In the genomic region with DNA sequence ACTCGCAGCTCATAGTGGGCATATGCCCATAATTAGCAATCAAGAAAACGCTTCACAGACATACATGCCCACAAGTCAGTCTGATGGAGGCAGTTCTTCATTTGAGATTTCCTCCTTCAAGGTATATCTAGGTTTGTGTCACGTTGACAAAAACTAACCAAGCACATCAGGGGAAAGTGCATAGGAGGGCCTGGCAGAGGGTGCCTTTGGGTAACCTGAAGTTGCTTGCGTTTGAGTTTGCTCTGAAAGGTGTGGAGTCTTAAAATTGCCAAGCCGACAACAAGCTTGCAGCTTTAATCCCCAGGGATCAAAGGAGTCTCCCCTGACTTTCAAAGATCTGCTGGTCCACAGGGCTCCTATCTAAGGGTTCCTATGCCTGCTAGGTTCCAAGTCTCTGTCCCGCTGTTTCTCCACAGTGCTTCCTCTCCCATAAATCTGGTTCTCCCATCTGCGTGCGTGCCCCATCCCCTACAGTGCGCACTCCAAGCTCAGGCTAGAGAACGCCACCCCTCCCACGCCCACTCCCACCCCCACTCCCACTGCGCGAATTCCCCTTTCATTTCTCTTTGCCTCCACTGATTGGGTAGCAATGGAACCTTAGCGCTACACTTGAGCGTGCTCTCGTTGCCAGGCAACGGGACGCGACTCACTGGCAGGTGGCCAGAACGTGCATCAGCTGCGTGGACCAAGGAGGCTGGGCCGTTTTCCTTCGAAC, we compare ENCODE assay signal across 8 mouse cellular contexts. TPM values are rescaled to one million over a fixed set of nuclear protein-coding genes. Genes with fewer than 3 reads are reported as not detected.
DNase-seq lines count a peak whose midpoint lies in the region; ATAC-seq and TF ChIP-seq lines count a peak whose summit lies in the region.

Gene Dydc1, plus strand, starts transcription at position 683 of the 715 bp plus-strand sequence.

- TF ChIP-seq CTCF in bone marrow, adult 2 months (IDR thresholded peaks at IDR 0.05; ENCODE audit: control insufficient read depth, insufficient read depth, low read length): no peak
- TF ChIP-seq CTCF in liver, embryonic 14.5 days (IDR thresholded peaks at IDR 0.05; ENCODE audit: low read depth): no peak

- H3K4me2 ChIP-seq in liver, embryonic 14.5 days (ENCODE audit: low read depth): peak within 1 kb of the TSS; percentile 47
- H3K4me2 ChIP-seq in neural tube, embryonic 14.5 days (ENCODE audit: low read depth, low read length): peak within 1 kb of the TSS; percentile 58

- no peak for ATAC-seq in liver, embryonic 14.5 days (ENCODE audit: insufficient read depth)
- peak; percentile 97 for ATAC-seq in neural tube, embryonic 14.5 days (ENCODE audit: low read depth)

- 9% methylated on average over 23 of the region's 23 CpGs for WGBS in bone marrow, adult 2 months
- 13% methylated on average over 23 of the region's 23 CpGs for WGBS in liver, embryonic 14.5 days (ENCODE audit: insufficient replicate concordance)
- 11% methylated on average over 23 of the region's 23 CpGs for WGBS in neural tube, embryonic 14.5 days

- H3K27me3 ChIP-seq in liver, embryonic 14.5 days (ENCODE audit: control insufficient read depth, insufficient read depth, low read length): no peaks in the 10 kb centered on the region
- no peaks in the 10 kb centered on the region for H3K27me3 ChIP-seq in neural tube, embryonic 14.5 days (ENCODE audit: control insufficient read depth, insufficient read depth, low read length)

- 0 out of 2 replicates have a peak, but pooled peaks have one; percentile 18 for TF ChIP-seq POLR2A in bone marrow, adult 2 months (IDR thresholded peaks at IDR 0.05; ENCODE audit: borderline replicate concordance, control insufficient read depth, low read depth, low read length)

- no peaks in the 10 kb centered on the region for H3K4me1 ChIP-seq in bone marrow, adult 2 months (ENCODE audit: control insufficient read depth, insufficient read depth, low read length)
- H3K4me1 ChIP-seq in liver, embryonic 14.5 days (replicated peaks; ENCODE audit: control insufficient read depth in 2 of 2, insufficient read depth in 2 of 2, low read length in 1 of 2): peaks cover 0 to 9% of the 10 kb centered on the region in 2 experiments; a peak in 2 of 4 replicates
- H3K4me1 ChIP-seq in neural tube, embryonic 14.5 days (ENCODE audit: control insufficient read depth, insufficient read depth, low read length): 0 out of 2 replicates have a peak, but pooled peaks cover 3% of the 10 kb centered on the region

- H3K36me3 ChIP-seq in liver, embryonic 14.5 days (replicated peaks; ENCODE audit: control insufficient read depth, insufficient read depth, low read depth): no peaks in the 10 kb centered on the region
- no peaks in the 10 kb centered on the region for H3K36me3 ChIP-seq in neural tube, embryonic 14.5 days (ENCODE audit: control insufficient read depth, insufficient read depth, low read length)

- intact Hi-C loops in heart, postnatal 10 days (cut with DNase I): no loop called here

- no peaks in the 10 kb centered on the region for H3K9me3 ChIP-seq in liver, embryonic 14.5 days (ENCODE audit: control insufficient read depth, low read length)
- no peaks in the 10 kb centered on the region for H3K9me3 ChIP-seq in neural tube, embryonic 14.5 days (ENCODE audit: control insufficient read depth, low read length)

- H3K27ac ChIP-seq in bone marrow, adult 2 months (ENCODE audit: control insufficient read depth, insufficient read depth, low read depth, low read length, poor library complexity): no peak within 1 kb of the TSS
- no peak within 1 kb of the TSS for H3K27ac ChIP-seq in liver, embryonic 14.5 days
- H3K27ac ChIP-seq in neural tube, embryonic 14.5 days (ENCODE audit: low read depth, low read length): no peak within 1 kb of the TSS

- DNase-seq in CD4-positive helper T cell, adult 2 months (ENCODE audit: low read depth, low spot score): peak; percentile 24
- peak; percentile 10 for DNase-seq in fibroblast of lung, adult 2 months (ENCODE audit: low read depth)
- DNase-seq in heart, postnatal 10 days: peak; percentile 55 to 69
- DNase-seq in kidney, postnatal 36 days: peak; percentile 44 to 76
- no peak for DNase-seq in liver, embryonic 14.5 days (ENCODE audit: low read depth in 3 of 3, low spot score in 3 of 3)
- DNase-seq in urinary bladder, adult 18-20 months (ENCODE audit: low spot score in 2 of 2): peak; percentile 17 to 25

- no peak within 1 kb of the TSS for H3K4me3 ChIP-seq in bone marrow, adult 2 months (replicated peaks; ENCODE audit: control insufficient read depth, low read depth, low read length)
- H3K4me3 ChIP-seq in liver, embryonic 14.5 days (ENCODE audit: insufficient read depth in 1 of 2, low read depth in 2 of 2, low read length in 2 of 2): peak within 1 kb of the TSS; percentile 35 to 46
- peak within 1 kb of the TSS; percentile 36 for H3K4me3 ChIP-seq in neural tube, embryonic 14.5 days (ENCODE audit: low read depth, low read length)

- TF ChIP-seq EP300 in liver, embryonic 14.5 days (IDR thresholded peaks at IDR 0.05; ENCODE audit: low read depth): no peak

- no peak within 1 kb of the TSS for H3K9ac ChIP-seq in liver, embryonic 14.5 days (replicated peaks)
- H3K9ac ChIP-seq in neural tube, embryonic 14.5 days (replicated peaks; ENCODE audit: low read depth, low read length): peak within 1 kb of the TSS; percentile 29

RNA-seq across cellular contexts. Expression of gene Dydc1, which starts in this region (rescaled TPM):
- polyA plus RNA-seq in bone marrow, adult 2 months (2011; ENCODE audit: insufficient read depth, insufficient read length, low replicate concordance, missing spikeins): 2.5 TPM in 1 of 2 replicates, not detected in the other
- not detected for total RNA-seq in heart, postnatal 10 days (2021)
- 0.03 TPM in 1 of 2 replicates, not detected in the other for polyA plus RNA-seq in liver, embryonic 14.5 days (2012; rRNA removed)
- 0.11 TPM in 1 of 2 replicates, not detected in the other for polyA plus RNA-seq in liver, embryonic 14.5 days (2014; fragmentation: Nextera tagmentation; extraction: Ambion mirVana)
- 0.27 TPM in 1 of 2 replicates, not detected in the other for polyA plus RNA-seq in neural tube, embryonic 14.5 days (2014; fragmentation: Nextera tagmentation; extraction: Ambion mirVana)

Comparison
In these comparisons a context has a peak if more than half of its experiments do, and no peak if none do; other contexts are left out.
1. Peak in DNase-seq in heart, postnatal 10 days; RNA of the gene not detected or under 1 TPM.
2. Peak in ATAC-seq, H3K4me3 ChIP-seq, H3K9ac ChIP-seq and H3K4me2 ChIP-seq in neural tube, embryonic 14.5 days; RNA of the gene not detected or under 1 TPM.
3. DNase-seq: peak in CD4-positive helper T cell, adult 2 months (single experiment), fibroblast of lung, adult 2 months (single experiment), kidney, postnatal 36 days (2 of 2) and urinary bladder, adult 18-20 months (2 of 2); none in liver, embryonic 14.5 days (0 of 3).